Mouse (Mus musculus): ENCODE data around the gene Agap1. TPM values are rescaled to one million over a fixed set of nuclear protein-coding genes. Genes with fewer than 3 reads are reported as not detected.

Agap1 gene
- polyA plus RNA-seq, 1 experiment from 2014 or later = 4.2 TPM

DNA sequence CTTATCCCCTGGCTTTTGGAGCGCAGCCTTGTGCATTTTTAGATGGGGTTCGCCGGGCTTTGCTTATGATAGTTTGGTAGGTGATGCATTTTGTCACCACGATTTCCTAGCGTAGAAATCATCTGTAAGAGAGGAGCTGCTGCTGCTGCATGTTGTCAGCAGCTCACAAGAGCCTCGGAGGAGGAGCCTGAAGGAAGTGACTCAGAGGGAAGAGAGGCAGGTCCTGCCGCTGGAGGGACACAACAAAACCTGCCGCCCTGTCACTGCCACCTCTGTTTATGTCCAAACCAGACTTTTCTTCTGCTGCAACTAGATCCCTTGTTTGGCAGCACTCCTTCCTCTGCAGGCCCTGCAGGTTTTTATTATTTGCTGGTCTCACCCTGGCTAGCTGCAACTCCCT, 8.5 kb downstream of the Agap1 start:
- DNase-seq (ENCODE audit: low spot score) = peak; percentile 44
- peaks cover 5% of the 10 kb centered on the region for H3K4me1 ChIP-seq (replicated peaks; ENCODE audit: control insufficient read depth, insufficient read depth)
- H3K9ac ChIP-seq (ENCODE audit: low read length) = no peak overlapping the region
- TF ChIP-seq CTCF (IDR thresholded peaks at IDR 0.05; ENCODE audit: low read depth) (peak; percentile 33; the same call in 1 of the 2 replicates), EP300 (optimal IDR thresholded peaks at IDR 0.05) (no peak)
- H3K36me3 ChIP-seq (ENCODE audit: control insufficient read depth, insufficient read depth, low read length) = no peaks in the 10 kb centered on the region
- H3K9me3 ChIP-seq (ENCODE audit: control insufficient read depth, low read length) = no peaks in the 10 kb centered on the region
- no peak overlapping the region for H3K4me2 ChIP-seq (replicated peaks; ENCODE audit: low read depth)
- no peak for ATAC-seq (ENCODE audit: low FRiP score, low TSS enrichment)
- H3K4me3 ChIP-seq (ENCODE audit: low read depth, low read length) = no peak overlapping the region
- no peaks in the 10 kb centered on the region for H3K27me3 ChIP-seq (ENCODE audit: control insufficient read depth, insufficient read depth, low read length)
- WGBS = 20% methylated on average over 8 of the region's 8 CpGs
- no peak overlapping the region for H3K27ac ChIP-seq (replicated peaks)

DNA sequence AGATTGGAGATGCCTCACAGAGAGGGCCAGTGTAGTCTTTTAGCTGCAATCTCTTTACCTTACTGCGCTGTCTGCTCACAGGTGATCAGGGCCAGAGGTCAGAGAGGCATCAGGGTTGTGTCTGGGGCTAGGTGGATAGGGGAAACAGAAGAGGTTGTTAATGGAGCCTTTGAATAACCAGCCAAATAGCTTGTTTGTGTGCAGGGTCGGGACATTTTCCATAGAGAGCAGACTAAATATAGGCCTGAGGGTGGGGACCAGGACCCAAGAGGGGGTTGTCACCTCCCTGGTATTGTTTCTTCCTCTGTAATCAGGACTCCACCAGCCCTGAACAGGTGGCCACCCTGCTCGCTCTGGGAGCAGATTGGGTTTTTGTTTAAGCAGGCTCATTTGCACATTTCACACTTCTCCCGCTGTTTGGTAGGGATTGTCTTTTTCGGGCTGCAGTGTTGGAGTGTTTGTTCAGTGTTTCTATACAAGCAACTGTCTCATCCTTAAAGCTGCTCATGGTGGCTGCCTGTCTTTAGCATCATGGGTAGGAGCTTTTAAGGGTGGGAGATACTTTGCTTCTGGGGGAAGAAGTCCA, 10.9 kb downstream of the Agap1 start:
- ATAC-seq (ENCODE audit: low FRiP score, low TSS enrichment) (no peak), DNase-seq (ENCODE audit: low spot score) (no peak)
- H3K4me2 ChIP-seq (replicated peaks; ENCODE audit: low read depth) = no peak overlapping the region
- no peaks in the 10 kb centered on the region for H3K36me3 ChIP-seq (ENCODE audit: control insufficient read depth, insufficient read depth, low read length)
- no peaks in the 10 kb centered on the region for H3K9me3 ChIP-seq (ENCODE audit: control insufficient read depth, low read length)
- H3K4me3 ChIP-seq (ENCODE audit: low read depth, low read length) = no peak overlapping the region
- no peak overlapping the region for H3K27ac ChIP-seq (replicated peaks)
- 53% methylated on average over 5 of the region's 5 CpGs for WGBS
- H3K9ac ChIP-seq (ENCODE audit: low read length) = no peak overlapping the region
- TF ChIP-seq CTCF (IDR thresholded peaks at IDR 0.05; ENCODE audit: low read depth) = no peak
- no peak for TF ChIP-seq EP300 (optimal IDR thresholded peaks at IDR 0.05)
- H3K4me1 ChIP-seq (replicated peaks; ENCODE audit: control insufficient read depth, insufficient read depth) = peaks cover 5% of the 10 kb centered on the region
- no peaks in the 10 kb centered on the region for H3K27me3 ChIP-seq (ENCODE audit: control insufficient read depth, insufficient read depth, low read length)

DNA sequence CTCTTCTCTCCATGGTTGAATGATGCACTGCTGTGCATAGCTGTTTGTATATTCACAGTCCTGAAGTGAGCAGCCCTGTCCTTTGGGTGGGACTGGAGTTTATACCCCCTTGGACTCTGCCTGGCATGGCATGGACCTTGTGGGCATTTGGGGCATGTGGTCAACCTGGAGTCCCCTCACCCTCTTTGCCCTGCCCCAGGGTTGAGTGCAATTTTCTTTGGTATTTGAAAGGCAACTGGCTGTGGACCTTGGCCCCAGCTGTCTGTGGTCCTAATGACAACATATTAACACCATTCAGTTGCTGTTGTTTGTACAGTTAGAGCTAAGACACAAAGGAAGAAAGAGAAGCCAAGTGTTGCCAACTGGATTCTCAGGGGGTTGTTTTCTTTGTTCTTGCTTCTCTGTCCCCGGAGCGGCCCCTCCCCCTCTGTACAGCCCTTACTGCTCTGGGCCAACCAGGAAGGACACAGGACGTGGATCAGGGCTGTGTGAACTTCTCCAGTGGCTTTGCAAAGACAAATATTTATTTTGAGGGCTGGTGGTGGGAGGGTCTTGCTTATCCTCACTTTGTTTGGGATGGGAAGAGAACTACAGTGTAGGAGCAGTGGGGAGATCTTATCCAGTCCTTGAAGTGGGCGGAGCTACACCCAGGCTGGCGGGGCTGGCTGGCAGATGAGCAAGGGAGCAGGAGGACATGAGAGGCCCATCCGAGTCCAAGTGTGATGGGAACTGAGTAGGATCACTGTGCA, 12.9 kb downstream of the Agap1 start:
- peaks cover 9% of the 10 kb centered on the region for H3K4me1 ChIP-seq (replicated peaks; ENCODE audit: control insufficient read depth, insufficient read depth)
- DNase-seq (ENCODE audit: low spot score) (peak; percentile 49), ATAC-seq (ENCODE audit: low FRiP score, low TSS enrichment) (peak; percentile 75)
- H3K36me3 ChIP-seq (ENCODE audit: control insufficient read depth, insufficient read depth, low read length) = no peaks in the 10 kb centered on the region
- 14% methylated on average over 6 of the region's 6 CpGs for WGBS
- no peak overlapping the region for H3K4me3 ChIP-seq (ENCODE audit: low read depth, low read length)
- H3K27me3 ChIP-seq (ENCODE audit: control insufficient read depth, insufficient read depth, low read length) = no peaks in the 10 kb centered on the region
- H3K9ac ChIP-seq (ENCODE audit: low read length) = no peak overlapping the region
- no peak for TF ChIP-seq EP300 (optimal IDR thresholded peaks at IDR 0.05)
- TF ChIP-seq CTCF (IDR thresholded peaks at IDR 0.05; ENCODE audit: low read depth) = no peak
- H3K27ac ChIP-seq (replicated peaks) = peak overlapping the region; percentile 45; the same call in 1 of the 2 replicates
- no peaks in the 10 kb centered on the region for H3K9me3 ChIP-seq (ENCODE audit: control insufficient read depth, low read length)
- peak overlapping the region; percentile 20; the same call in 1 of the 2 replicates for H3K4me2 ChIP-seq (replicated peaks; ENCODE audit: low read depth)

DNA sequence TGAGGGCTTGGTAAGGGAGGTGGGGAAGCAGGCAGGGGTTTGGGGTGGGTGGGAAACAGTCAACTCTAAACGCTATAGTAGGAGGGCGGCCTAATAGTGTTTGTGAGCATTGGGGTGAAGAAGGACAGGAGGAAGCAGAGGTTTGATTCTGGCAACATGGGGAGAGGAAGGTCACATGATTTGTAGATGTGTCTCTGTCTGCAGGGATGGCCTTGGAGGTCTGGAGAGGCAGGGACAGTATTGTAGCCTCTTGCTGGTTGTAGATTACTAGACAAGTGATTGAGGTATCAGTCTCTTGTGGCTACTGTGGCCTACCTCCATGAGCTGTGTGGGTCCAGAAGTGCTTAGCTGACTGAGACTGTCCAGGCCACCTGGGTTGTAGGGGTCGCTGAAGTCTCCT, 13.5 kb downstream of the Agap1 start:
- 60% methylated on average over 3 of the region's 3 CpGs for WGBS
- H3K9me3 ChIP-seq (ENCODE audit: control insufficient read depth, low read length) = no peaks in the 10 kb centered on the region
- ATAC-seq (ENCODE audit: low FRiP score, low TSS enrichment) (no peak), DNase-seq (ENCODE audit: low spot score) (no peak)
- no peaks in the 10 kb centered on the region for H3K27me3 ChIP-seq (ENCODE audit: control insufficient read depth, insufficient read depth, low read length)
- no peaks in the 10 kb centered on the region for H3K36me3 ChIP-seq (ENCODE audit: control insufficient read depth, insufficient read depth, low read length)
- TF ChIP-seq CTCF (IDR thresholded peaks at IDR 0.05; ENCODE audit: low read depth) (no peak), EP300 (optimal IDR thresholded peaks at IDR 0.05) (no peak)
- H3K4me2 ChIP-seq (replicated peaks; ENCODE audit: low read depth) = no peak overlapping the region
- H3K4me3 ChIP-seq (ENCODE audit: low read depth, low read length) = no peak overlapping the region
- no peak overlapping the region for H3K27ac ChIP-seq (replicated peaks)
- peaks cover 9% of the 10 kb centered on the region for H3K4me1 ChIP-seq (replicated peaks; ENCODE audit: control insufficient read depth, insufficient read depth)
- H3K9ac ChIP-seq (ENCODE audit: low read length) = no peak overlapping the region

DNA sequence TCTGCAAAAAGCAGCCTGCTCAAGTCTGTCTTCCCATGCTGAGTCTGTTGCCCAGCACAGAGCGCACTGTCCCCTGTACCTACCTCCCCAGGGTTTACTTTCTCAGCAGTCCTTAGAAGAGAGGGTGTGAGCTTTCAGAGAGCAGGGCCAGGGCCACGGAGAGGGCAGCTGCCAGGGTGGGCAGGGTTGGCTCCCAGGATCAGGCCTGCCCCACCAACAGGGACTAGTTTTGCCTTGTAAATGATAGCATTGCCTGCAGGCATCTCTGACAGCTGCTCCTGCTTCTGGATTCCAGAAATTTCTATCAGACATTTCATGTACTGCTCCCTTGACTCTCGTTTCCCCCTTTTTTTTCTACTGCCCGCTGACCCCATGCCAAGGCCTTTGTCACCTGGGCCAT, 16.8 kb downstream of the Agap1 start:
- Histone ChIP-seq H3K27me3 (ENCODE audit: control insufficient read depth, insufficient read depth, low read length) (no peaks in the 10 kb centered on the region), H3K4me3 (ENCODE audit: low read depth, low read length) (no peak overlapping the region), H3K4me2 (replicated peaks; ENCODE audit: low read depth) (no peak overlapping the region), H3K9ac (ENCODE audit: low read length) (no peak overlapping the region), H3K27ac (replicated peaks) (0 out of 2 replicates have a peak overlapping the region, but pooled peaks have one; percentile 8), H3K4me1 (replicated peaks; ENCODE audit: control insufficient read depth, insufficient read depth) (peaks cover 9% of the 10 kb centered on the region), H3K9me3 (ENCODE audit: control insufficient read depth, low read length) (no peaks in the 10 kb centered on the region), H3K36me3 (ENCODE audit: control insufficient read depth, insufficient read depth, low read length) (no peaks in the 10 kb centered on the region)
- no peak for DNase-seq (ENCODE audit: low spot score)
- no peak for ATAC-seq (ENCODE audit: low FRiP score, low TSS enrichment)
- 57% methylated on average over 4 of the region's 4 CpGs for WGBS
- TF ChIP-seq EP300 (optimal IDR thresholded peaks at IDR 0.05) (no peak), CTCF (IDR thresholded peaks at IDR 0.05; ENCODE audit: low read depth) (no peak)

DNA sequence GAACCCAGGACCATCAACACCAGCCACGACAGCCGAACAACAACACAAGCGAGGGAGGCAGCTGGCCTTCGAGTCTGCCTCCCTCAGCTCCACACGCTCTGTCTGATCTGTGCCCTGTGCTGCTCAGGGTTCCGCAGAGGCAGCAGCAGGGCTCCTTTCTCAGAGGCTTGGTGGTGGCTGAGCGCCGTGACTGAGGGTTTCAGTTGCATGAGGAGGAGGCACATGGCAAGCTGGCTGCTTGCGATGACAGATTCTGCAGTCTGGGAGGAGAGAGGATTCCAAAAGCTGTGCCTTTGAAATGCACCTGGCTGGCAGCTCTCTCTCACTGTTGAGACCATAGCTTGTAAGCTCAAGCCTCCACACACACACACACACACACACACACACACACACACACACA, 17.3 kb downstream of the Agap1 start:
- Histone ChIP-seq H3K27me3 (ENCODE audit: control insufficient read depth, insufficient read depth, low read length) (no peaks in the 10 kb centered on the region), H3K9ac (ENCODE audit: low read length) (no peak overlapping the region), H3K4me3 (ENCODE audit: low read depth, low read length) (no peak overlapping the region), H3K4me2 (replicated peaks; ENCODE audit: low read depth) (no peak overlapping the region), H3K9me3 (ENCODE audit: control insufficient read depth, low read length) (no peaks in the 10 kb centered on the region), H3K27ac (replicated peaks) (no peak overlapping the region), H3K36me3 (ENCODE audit: control insufficient read depth, insufficient read depth, low read length) (no peaks in the 10 kb centered on the region), H3K4me1 (replicated peaks; ENCODE audit: control insufficient read depth, insufficient read depth) (peaks cover 8% of the 10 kb centered on the region)
- DNase-seq (ENCODE audit: low spot score) = no peak
- ATAC-seq (ENCODE audit: low FRiP score, low TSS enrichment) = no peak
- WGBS = 70% methylated on average over 9 of the region's 9 CpGs
- TF ChIP-seq EP300 (optimal IDR thresholded peaks at IDR 0.05) = no peak

All from stomach, postnatal 0 days (tissue).